Mouse (Mus musculus) limb, embryonic 15.5 days (tissue): ENCODE data around the gene Zfp607a. TPM values are rescaled to one million over a fixed set of nuclear protein-coding genes. Genes with fewer than 3 reads are reported as not detected.
"Not testable (repeated sequence)": the region's sequence is repeated elsewhere in the genome, so short reads cannot be mapped to it uniquely, and the experiment has no call there.

ENCODE experiments used
- ATAC-seq: fragments of 200-750 bp; cut with Nextera tagmentation; 2 replicates; pipeline ENCODE4 v1.8.0; 2017; ENCODE audit warnings: low read depth, moderate TSS enrichment; ENCODE audit not compliant: insufficient number of reproducible peaks, low FRiP score, low TSS enrichment
- H3K27ac ChIP-seq: fragments of 300-500 bp; sonication (generic); 2 replicates; pipeline ENCODE4 v1.5.1; 2015; ENCODE audit warnings: moderate library complexity, mild to moderate bottlenecking, inconsistent platforms
- H3K27me3 ChIP-seq: fragments of 300-500 bp; sonication (generic); 2 replicates; pipeline ENCODE4 v1.6.1; 2015; ENCODE audit warnings: inconsistent platforms
- H3K36me3 ChIP-seq: fragments of 300-500 bp; sonication (generic); 2 replicates; pipeline ENCODE4 v1.6.1; 2015; ENCODE audit warnings: inconsistent platforms
- H3K4me1 ChIP-seq: fragments of 300-500 bp; sonication (generic); 2 replicates; pipeline ENCODE4 v1.6.1; 2015; ENCODE audit warnings: inconsistent platforms
- H3K4me2 ChIP-seq: fragments of 300-500 bp; sonication (generic); 2 replicates; pipeline ENCODE4 v1.6.1; 2015; ENCODE audit warnings: mild to moderate bottlenecking, inconsistent platforms
- H3K4me3 ChIP-seq: fragments of 300-500 bp; sonication (generic); 2 replicates; pipeline ENCODE4 v1.5.1; 2015; ENCODE audit warnings: mild to moderate bottlenecking, inconsistent platforms
- H3K9ac ChIP-seq: fragments of 300-500 bp; sonication (generic); 2 replicates; pipeline ENCODE4 v1.6.1; 2015; ENCODE audit warnings: inconsistent platforms
- H3K9me3 ChIP-seq: fragments of 300-500 bp; sonication (generic); 2 replicates; pipeline ENCODE4 v1.6.1; 2016; ENCODE audit warnings: inconsistent platforms
- WGBS: fragments of 180-500 bp; shearing (Covaris S2); methylation state at CpG from one replicate; pipeline ENCODE4 v1.1.7; 2015; 5-methylcytosine and 5-hydroxymethylcytosine counted together
- polyA plus RNA-seq: library from polyadenylated mRNA; unstranded; fragments of >200 nt; fragmentation: Nextera tagmentation; extraction: Ambion mirVana; gene quantifications from 2 replicates; pipeline ENCODE4 v1.2.1, GENCODE M21; 2015

Gene Zfp607a
- 3.6 and 3.7 TPM in 2 replicates for polyA plus RNA-seq

DNA sequence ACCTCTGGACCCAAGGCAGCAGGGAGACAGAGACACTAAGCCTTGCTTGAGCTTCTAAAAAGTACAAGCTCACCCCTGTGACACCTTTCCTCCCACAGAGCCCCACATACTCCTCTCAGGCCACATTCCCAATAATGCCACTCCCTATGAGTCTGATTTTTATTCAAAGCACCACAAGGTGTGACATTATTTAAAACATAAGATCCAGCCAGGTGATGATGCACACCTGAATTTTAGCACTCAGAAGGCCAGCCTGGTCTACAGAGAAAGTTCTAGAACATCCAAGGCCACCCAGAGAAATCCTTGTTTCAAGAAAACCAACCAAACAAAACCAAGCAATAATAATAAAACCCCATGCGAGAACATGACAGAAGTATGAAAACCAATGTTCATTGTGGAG, at the start of gene Zfp607a:
Zfp607a (plus strand) TSS at position 301 of the 400 bp plus-strand sequence.
- no peak for ATAC-seq
- no peak within 1 kb of the TSS for H3K4me2 ChIP-seq
- H3K4me1 ChIP-seq: peaks cover 11% of the 10 kb centered on the region
- H3K4me3 ChIP-seq: no peak within 1 kb of the TSS
- H3K36me3 ChIP-seq: peaks cover 16% of the 10 kb centered on the region
- no peaks in the 10 kb centered on the region for H3K27me3 ChIP-seq
- no peak within 1 kb of the TSS for H3K9ac ChIP-seq
- no peak within 1 kb of the TSS for H3K27ac ChIP-seq
- WGBS: 95% methylated on average over 1 of the region's 1 CpGs
- H3K9me3 ChIP-seq: no peaks in the 10 kb centered on the region

DNA sequence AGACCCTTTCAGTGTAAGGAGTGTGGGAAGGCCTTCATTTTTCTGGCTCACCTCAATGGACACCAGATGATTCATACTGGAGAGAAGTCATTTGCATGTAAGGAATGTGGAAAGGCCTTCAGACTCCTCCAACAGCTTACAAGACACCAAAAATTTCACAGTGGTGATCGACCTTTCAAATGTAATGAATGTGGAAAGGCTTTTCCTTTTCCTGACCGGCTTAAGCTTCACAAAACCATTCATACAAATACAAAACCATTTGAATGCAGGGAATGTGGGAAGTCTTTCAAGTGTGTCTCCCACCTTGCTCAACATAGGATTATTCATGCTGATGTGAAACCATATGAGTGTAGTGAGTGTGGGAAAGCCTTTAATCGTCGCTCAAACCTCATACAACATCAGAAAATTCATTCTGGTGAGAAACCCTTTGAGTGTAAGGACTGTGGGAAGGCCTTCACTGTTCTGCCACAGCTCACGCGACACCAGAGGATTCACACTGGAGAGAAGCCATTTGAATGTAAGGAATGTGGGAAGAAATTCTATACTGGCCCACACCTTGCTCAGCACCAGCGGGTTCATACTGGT, 38.7 kb upstream of the Zfp607a start:
- H3K36me3 ChIP-seq: peaks cover 37% of the 10 kb centered on the region
- H3K4me2 ChIP-seq: no peak overlapping the region
- no peaks in the 10 kb centered on the region for H3K27me3 ChIP-seq
- H3K9me3 ChIP-seq: no peaks in the 10 kb centered on the region
- H3K27ac ChIP-seq: no peak overlapping the region
- no peak overlapping the region for H3K9ac ChIP-seq
- no peak for ATAC-seq
- 91% methylated on average over 7 of the region's 7 CpGs for WGBS
- H3K4me1 ChIP-seq: no peaks in the 10 kb centered on the region
- H3K4me3 ChIP-seq: no peak overlapping the region

DNA sequence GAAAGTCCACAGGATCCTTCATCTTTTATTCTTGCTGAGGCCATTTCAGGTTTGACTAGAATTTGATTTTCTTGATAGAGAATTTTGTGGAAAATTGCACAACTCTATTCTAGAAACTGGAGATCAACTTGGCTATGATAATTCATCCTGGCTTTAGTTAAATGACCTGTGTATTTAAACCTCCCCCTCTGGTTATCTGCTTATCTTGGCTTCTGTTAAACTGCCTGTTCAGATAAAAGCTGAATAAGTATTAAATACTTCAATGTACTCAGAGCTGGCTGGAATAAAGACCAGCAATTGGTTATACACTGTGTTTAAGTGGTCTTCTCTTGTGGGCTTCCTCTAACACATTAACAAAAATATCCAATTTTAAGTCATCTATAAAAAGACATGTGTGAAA, 34.7 kb upstream of the Zfp607a start:
- no peak overlapping the region for H3K4me2 ChIP-seq
- peaks cover 22% of the 10 kb centered on the region for H3K36me3 ChIP-seq
- no peak overlapping the region for H3K4me3 ChIP-seq
- no peaks in the 10 kb centered on the region for H3K4me1 ChIP-seq
- H3K27ac ChIP-seq: no peak overlapping the region
- H3K9ac ChIP-seq: no peak overlapping the region
- H3K9me3 ChIP-seq: no peaks in the 10 kb centered on the region
- H3K27me3 ChIP-seq: no peaks in the 10 kb centered on the region
- ATAC-seq: no peak

DNA sequence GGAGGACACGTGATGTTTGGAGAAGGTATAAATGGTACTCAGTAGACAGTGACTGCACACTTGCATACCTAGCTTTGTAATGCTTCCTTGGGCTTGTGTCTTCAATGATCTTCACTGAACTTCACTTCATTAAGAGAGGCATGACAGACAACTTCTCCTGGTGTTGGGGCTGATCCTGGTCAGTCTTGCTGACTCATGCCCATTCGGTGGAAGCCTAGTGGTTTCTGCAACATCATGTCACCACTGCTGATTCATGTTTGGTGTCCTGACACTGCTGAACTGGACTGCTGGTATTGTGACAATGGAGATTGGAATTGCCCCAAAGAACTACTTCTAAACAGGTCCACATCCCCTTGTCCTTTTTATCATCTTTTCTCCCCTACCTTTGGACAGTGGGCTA, 23.2 kb upstream of the Zfp607a start:
- no peak overlapping the region for H3K27ac ChIP-seq
- H3K9ac ChIP-seq: no peak overlapping the region
- H3K9me3 ChIP-seq: no peaks in the 10 kb centered on the region
- H3K36me3 ChIP-seq: no peaks in the 10 kb centered on the region
- no peak overlapping the region for H3K4me3 ChIP-seq
- no peak overlapping the region for H3K4me2 ChIP-seq
- no peak for ATAC-seq
- WGBS: 78% methylated on average over 2 of the region's 2 CpGs
- no peaks in the 10 kb centered on the region for H3K4me1 ChIP-seq
- H3K27me3 ChIP-seq: no peaks in the 10 kb centered on the region

DNA sequence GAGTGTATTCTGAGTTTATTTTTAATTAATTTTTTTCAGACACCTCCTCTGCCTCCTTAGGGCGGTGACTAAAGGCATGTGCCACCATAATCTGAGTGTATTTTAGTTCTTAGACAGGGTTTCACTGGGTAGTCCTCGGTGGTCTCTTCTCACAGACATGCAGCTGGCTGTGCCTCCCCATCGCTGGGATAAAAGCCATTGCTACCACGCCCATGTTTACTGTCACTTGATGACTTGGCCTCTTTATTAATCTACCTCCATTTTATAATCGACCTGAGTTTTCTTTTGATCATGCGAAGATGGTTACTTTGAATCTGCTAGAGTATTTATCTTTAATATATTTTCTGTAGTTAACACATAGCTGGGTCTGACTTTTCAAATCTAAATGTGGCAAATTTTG, 19.4 kb upstream of the Zfp607a start:
- Histone ChIP-seq H3K36me3 (no peaks in the 10 kb centered on the region), H3K9ac (peak overlapping the region; percentile 42), H3K27me3 (no peaks in the 10 kb centered on the region), H3K27ac (peak overlapping the region; percentile 86), H3K4me1 (no peaks in the 10 kb centered on the region), H3K4me3 (peak overlapping the region; percentile 53), H3K4me2 (peak overlapping the region; percentile 59), H3K9me3 (no peaks in the 10 kb centered on the region)
- ATAC-seq: no peak
- WGBS: 29% methylated on average over 6 of the region's 6 CpGs

DNA sequence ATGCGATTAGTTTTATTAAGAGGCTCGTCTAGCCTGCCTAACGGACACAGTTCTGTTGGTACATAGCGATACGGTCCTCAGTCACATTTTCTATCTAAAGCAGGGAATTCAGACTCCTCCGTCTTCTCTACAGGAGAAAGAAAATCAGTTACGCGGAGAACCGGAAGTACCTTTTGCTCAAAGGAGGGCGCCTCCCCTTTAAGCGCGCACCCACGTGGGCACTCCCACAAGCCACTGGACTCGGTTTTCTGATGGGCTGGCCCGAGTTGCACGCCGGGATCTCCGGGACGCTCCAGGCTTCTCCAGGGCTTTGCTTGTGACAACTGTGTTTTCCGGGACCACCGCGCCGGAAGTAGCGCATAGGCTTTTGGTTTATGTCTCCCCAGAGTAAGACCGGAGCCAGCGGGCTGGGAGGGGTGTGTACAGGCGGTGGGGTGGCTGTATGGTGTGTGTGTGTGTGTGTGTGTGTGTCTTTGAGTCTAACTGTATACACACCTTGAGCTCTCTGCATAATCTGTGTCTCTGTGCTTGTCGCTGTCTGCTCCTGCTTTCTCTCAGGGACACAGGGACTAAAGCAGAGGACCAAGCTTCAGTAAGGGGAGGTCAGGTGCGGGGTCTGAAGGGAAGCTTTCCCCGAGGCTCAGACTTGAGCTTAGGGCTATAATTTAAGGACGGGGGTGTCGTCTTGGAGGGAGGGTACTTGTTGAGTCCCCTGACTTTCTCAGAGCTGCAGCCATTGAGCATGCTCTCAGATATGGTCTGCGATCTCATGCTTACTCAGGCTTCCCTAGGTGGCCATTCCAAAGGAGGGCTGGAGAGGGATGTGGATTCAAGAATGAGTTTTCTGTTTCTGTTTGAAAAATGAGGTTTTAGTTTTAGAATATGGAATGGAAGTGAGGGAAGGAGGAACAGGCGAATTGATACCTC, 18.7 kb upstream of the Zfp607a start, which contains the start of gene Zfp59:
Zfp59 (plus strand) TSS at position 285 of the 927 bp plus-strand sequence.
- peak within 1 kb of the TSS; percentile 59 for H3K4me2 ChIP-seq
- H3K9me3 ChIP-seq: no peaks in the 10 kb centered on the region
- no peaks in the 10 kb centered on the region for H3K27me3 ChIP-seq
- H3K4me3 ChIP-seq: peak within 1 kb of the TSS; percentile 53
- H3K36me3 ChIP-seq: no peaks in the 10 kb centered on the region
- 3% methylated on average over 34 of the region's 34 CpGs for WGBS
- H3K9ac ChIP-seq: peak within 1 kb of the TSS; percentile 42
- peak; percentile 95 for ATAC-seq
- peak within 1 kb of the TSS; percentile 86 for H3K27ac ChIP-seq
- H3K4me1 ChIP-seq: no peaks in the 10 kb centered on the region

DNA sequence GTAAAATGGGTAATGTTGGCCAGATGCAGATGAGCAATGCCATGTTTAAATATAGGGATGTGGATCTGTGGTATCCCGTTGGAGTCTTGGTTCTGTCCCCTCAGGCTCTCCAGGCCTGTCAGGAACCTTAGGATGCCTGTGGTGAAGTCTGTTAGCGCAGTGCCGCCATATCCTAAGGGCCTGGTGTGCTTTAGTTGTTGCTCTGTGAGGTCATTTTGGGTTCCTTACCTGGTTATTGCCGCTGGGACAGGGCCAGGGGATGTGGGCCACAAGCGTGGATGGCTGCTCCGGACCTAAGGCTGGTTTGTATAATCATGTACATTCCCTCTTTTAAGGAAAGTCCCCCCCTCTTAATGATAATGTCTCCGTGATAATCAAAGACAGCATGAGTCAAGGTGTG, 17.7 kb upstream of the Zfp607a start:
- Histone ChIP-seq H3K36me3 (peaks cover 3% of the 10 kb centered on the region; the same call in 1 of the 2 replicates), H3K9me3 (no peaks in the 10 kb centered on the region), H3K27me3 (no peaks in the 10 kb centered on the region), H3K4me1 (no peaks in the 10 kb centered on the region), H3K4me3 (no peak overlapping the region), H3K9ac (no peak overlapping the region), H3K27ac (no peak overlapping the region), H3K4me2 (no peak overlapping the region)
- WGBS: 90% methylated on average over 7 of the region's 7 CpGs
- no peak for ATAC-seq

DNA sequence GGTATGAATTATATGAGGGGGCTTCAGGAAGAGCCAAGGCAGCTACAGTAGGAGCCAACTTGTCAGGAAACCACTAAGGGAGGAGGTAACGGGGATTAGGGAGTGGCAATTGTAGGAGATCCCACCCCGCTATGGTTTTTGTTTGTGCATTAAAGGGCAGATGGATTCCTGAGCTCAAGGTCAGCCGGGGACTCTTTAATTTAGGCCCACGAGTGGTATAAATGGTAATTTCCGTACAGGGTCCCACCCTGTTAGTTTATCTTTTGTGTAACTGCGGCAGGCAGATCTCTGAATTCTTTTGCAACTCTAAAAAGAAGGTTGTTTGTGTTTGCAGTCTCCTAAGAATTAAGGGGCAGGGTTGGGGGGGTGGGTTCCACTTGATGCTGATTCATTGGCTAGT, 17.2 kb upstream of the Zfp607a start:
- no peak for ATAC-seq
- H3K4me3 ChIP-seq: no peak overlapping the region
- H3K27me3 ChIP-seq: no peaks in the 10 kb centered on the region
- WGBS: 94% methylated on average over 6 of the region's 6 CpGs
- H3K9ac ChIP-seq: no peak overlapping the region
- no peak overlapping the region for H3K27ac ChIP-seq
- no peak overlapping the region for H3K4me2 ChIP-seq
- no peaks in the 10 kb centered on the region for H3K4me1 ChIP-seq
- H3K9me3 ChIP-seq: no peaks in the 10 kb centered on the region
- H3K36me3 ChIP-seq: peaks cover 8% of the 10 kb centered on the region

DNA sequence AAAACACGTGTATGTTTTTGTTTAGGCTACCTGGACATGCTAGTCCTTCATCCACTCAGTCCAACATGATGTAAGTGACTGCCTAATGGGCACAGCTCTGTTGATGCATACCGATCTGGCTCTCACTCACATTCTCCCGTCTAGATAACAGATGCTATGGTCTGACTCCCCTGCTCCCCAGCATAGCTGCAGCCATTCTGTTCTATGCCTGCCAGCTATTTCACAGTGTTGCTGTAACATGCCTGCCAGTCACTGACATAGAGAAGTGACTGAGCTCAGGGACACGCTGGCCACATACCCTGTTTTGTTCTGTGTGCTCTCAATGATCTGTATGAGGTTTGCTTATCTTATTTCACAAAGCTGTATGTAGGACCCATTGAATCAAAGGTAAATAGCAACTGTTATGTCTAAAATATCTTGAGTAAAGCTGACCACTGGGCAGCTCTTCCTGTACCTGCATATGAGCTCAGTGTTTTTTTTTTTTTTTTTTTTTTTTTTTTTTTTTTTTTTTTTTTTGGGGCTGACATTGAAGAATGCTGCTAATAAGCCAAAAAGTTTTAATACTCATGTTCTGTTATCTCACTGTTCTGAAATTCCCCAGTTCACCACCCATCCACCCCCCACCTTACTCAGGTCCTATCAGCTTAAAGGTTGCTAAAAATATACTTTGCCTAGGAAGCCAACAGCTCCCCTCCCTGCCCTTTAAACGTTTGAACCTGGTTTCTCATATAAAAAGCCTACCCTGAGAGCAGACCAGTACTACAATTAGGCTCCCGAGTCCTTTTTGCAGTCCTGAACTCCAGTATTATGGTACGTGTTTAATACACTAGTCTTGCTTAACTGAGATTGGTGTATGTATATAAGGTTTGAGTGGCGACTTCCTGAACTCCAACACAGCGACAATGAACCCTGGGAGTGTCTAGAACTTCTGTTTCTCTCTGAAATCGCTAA, 2.2 kb downstream of the Zfp607a start:
- Histone ChIP-seq H3K27ac (peak overlapping the region; percentile 84), H3K4me2 (peak overlapping the region; percentile 74), H3K27me3 (no peaks in the 10 kb centered on the region), H3K9me3 (no peaks in the 10 kb centered on the region), H3K9ac (peak overlapping the region; percentile 57; the same call in 1 of the 2 replicates), H3K36me3 (peaks cover 13% of the 10 kb centered on the region), H3K4me3 (peak overlapping the region; percentile 60), H3K4me1 (peaks cover 11% of the 10 kb centered on the region)
- 22% methylated on average over 10 of the region's 10 CpGs for WGBS
- ATAC-seq: no peak

DNA sequence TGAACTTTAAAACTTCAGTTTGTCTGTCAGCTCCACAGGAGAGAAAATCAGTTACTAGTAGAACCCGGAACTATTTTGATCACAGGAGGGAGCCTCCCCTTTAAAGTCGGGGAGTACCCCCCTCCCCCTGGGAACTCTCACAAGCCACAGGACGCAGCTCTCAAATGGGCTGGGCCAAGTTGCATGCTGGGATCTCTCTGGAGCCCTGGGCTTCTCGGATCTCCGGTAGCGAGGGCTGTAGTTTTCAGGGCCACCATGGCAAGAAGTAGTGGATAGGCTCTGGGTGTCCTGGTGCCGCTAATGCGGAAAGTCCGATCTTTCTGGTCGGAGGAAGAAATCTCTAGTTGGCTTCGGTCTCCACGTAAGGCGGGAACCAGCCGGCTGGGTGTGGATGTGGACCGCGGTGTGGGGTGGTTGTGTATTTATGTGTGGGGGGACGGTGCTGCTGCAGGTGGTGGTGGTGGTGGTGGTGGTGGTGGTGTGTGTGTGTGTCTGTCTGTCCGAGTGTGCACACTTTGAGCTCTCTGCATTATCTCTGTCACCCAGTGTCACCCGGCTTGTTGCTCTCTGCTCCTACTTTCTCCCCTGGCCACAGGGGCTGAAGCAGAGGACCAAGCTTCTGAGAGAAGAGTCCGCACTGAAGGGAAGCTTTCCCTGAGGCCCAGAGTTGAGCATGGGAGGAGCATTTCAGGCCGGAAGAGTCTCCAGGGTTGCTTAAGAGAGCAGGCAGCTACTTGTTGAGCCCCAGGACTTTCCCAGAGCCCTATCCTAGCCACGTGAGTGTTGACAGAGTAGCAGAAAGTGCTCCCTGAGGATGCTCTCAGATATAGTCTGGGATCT, 3.3 kb downstream of the Zfp607a start:
- H3K27me3 ChIP-seq: no peaks in the 10 kb centered on the region
- H3K36me3 ChIP-seq: peaks cover 15% of the 10 kb centered on the region
- H3K27ac ChIP-seq: peak overlapping the region; percentile 84
- peak overlapping the region; percentile 57 for H3K9ac ChIP-seq
- H3K4me1 ChIP-seq: peaks cover 11% of the 10 kb centered on the region
- ATAC-seq: peak; percentile 77
- peak overlapping the region; percentile 74 for H3K4me2 ChIP-seq
- no peaks in the 10 kb centered on the region for H3K9me3 ChIP-seq
- WGBS: 0% methylated on average over 22 of the region's 22 CpGs
- peak overlapping the region; percentile 60 for H3K4me3 ChIP-seq

DNA sequence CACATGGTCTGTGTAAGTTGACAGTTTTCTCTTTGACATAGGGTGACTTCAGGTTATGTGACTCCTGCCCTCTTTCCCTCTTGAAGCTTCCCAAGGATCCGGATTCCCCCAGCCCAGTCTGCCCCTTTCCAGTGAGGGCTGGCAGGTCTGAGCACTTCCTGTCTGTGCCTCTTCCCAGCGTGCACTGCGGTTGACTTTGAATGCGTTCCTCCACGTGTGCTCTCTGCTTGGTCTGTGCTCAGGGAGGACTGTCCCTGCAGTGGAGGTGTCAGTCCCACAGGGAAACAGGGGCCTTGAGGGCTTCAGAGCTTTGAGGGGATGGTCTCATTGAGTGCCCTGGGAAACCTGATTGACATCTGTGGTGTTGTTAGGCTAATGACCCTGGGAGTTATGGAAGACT, 5.3 kb downstream of the Zfp607a start:
- Histone ChIP-seq H3K4me1 (peaks cover 11% of the 10 kb centered on the region), H3K36me3 (peaks cover 28% of the 10 kb centered on the region)
- not testable (repeated sequence) for H3K27ac ChIP-seq, H3K4me2 ChIP-seq, ATAC-seq, H3K9me3 ChIP-seq, H3K9ac ChIP-seq, H3K4me3 ChIP-seq, H3K27me3 ChIP-seq
- 87% methylated on average over 5 of the region's 5 CpGs for WGBS
